Mouse (Mus musculus) olfactory bulb, adult 2 months (tissue): ENCODE measurements around the gene Homer2.

ENCODE experiments used
- CTCF ChIP-seq: fragments of 200-500 bp; IDR thresholded peaks from 2 replicates; pipeline ENCODE4 v1.5.1; 2012; ENCODE audit warnings: low read depth, mild to moderate bottlenecking, low read length, moderate library complexity; ENCODE audit not compliant: insufficient read depth
- POLR2A ChIP-seq: fragments of 200-500 bp; IDR thresholded peaks from 2 replicates; pipeline ENCODE4 v1.6.1; 2012; ENCODE audit warnings: mild to moderate bottlenecking, low read depth, low read length, moderate library complexity; ENCODE audit not compliant: insufficient read depth

- TF ChIP-seq CTCF (no peak), POLR2A (no peak)
These were observed 149.4 kb downstream of the Homer2 start for GRCm38 (mm10) chr7:81557985-81558360.
